Mouse (Mus musculus) hindbrain, embryonic 15.5 days (tissue): ENCODE measurements around the gene Lman1l. TPM values are rescaled to one million over a fixed set of nuclear protein-coding genes. Genes with fewer than 3 reads are reported as not detected.
A peak's percentile ranks its signal among the peaks of the same experiment; 100 is the strongest.

Source experiments
- ATAC-seq: fragments of 200-750 bp; cut with Nextera tagmentation; 2 replicates; pipeline ENCODE4 v1.8.0; 2017; ENCODE audit warnings: low read depth, moderate number of reproducible peaks, moderate TSS enrichment; ENCODE audit not compliant: low FRiP score
- H3K27ac ChIP-seq: fragments of 300-500 bp; sonication (generic); replicated peaks from 2 replicates; pipeline ENCODE4 v1.5.1; 2015; ENCODE audit warnings: mild to moderate bottlenecking, inconsistent platforms
- H3K27me3 ChIP-seq: fragments of 300-500 bp; sonication (generic); 2 replicates; pipeline ENCODE4 v1.6.1; 2015; ENCODE audit warnings: control low read depth, inconsistent platforms
- H3K36me3 ChIP-seq: fragments of 300-500 bp; sonication (generic); 2 replicates; pipeline ENCODE4 v1.6.1; 2015; ENCODE audit warnings: control low read depth, inconsistent platforms
- H3K4me1 ChIP-seq: fragments of 300-500 bp; sonication (generic); replicated peaks from 2 replicates; pipeline ENCODE4 v1.6.1; 2015; ENCODE audit warnings: control low read depth, inconsistent platforms
- H3K4me2 ChIP-seq: fragments of 300-500 bp; sonication (generic); 2 replicates; pipeline ENCODE4 v1.6.1; 2015; ENCODE audit warnings: moderate library complexity, mild to moderate bottlenecking, inconsistent platforms
- H3K4me3 ChIP-seq: fragments of 300-500 bp; sonication (generic); 2 replicates; pipeline ENCODE4 v1.5.1; 2015; ENCODE audit warnings: mild to moderate bottlenecking, inconsistent platforms
- H3K9ac ChIP-seq: fragments of 300-500 bp; sonication (generic); 2 replicates; pipeline ENCODE4 v1.6.1; 2015; ENCODE audit warnings: inconsistent platforms
- H3K9me3 ChIP-seq: fragments of 300-500 bp; sonication (generic); 2 replicates; pipeline ENCODE4 v1.6.1; 2016; ENCODE audit warnings: control low read depth, inconsistent platforms
- WGBS: fragments of 180-500 bp; shearing (Covaris S2); methylation state at CpG from one replicate; pipeline ENCODE4 v1.1.7; 2015; 5-methylcytosine and 5-hydroxymethylcytosine counted together
- polyA plus RNA-seq: library from polyadenylated mRNA; unstranded; fragments of >200 nt; fragmentation: Nextera tagmentation; extraction: Ambion mirVana; gene quantifications from 2 replicates; pipeline ENCODE4 v1.2.1, GENCODE M21; 2015

Lman1l gene
- polyA plus RNA-seq, 1 experiment from 2014 or later: not detected

- 67% methylated on average over 3 of the region's 3 CpGs for WGBS
- no peak for ATAC-seq
Observed at GRCm38 (mm10) chr9:57609803-57610202, 10.8 kb downstream of the Lman1l start.

GRCm38 (mm10) chr9:57606139-57606851, 14.3 kb downstream of the Lman1l start, which contains the start of gene Cplx3:
TSS of gene Cplx3 (minus strand) at chr9:57606281.
- Histone ChIP-seq H3K4me2 (peak within 1 kb of the TSS; percentile 54), H3K4me3 (peak within 1 kb of the TSS; percentile 25), H3K9ac (0 out of 2 replicates have a peak within 1 kb of the TSS, but pooled peaks have one; percentile 11), H3K27ac (no peak within 1 kb of the TSS), H3K9me3 (no peaks in the 10 kb centered on the region), H3K36me3 (no peaks in the 10 kb centered on the region), H3K27me3 (peaks cover 20% of the 10 kb centered on the region), H3K4me1 (peaks cover 11% of the 10 kb centered on the region)
- ATAC-seq: peak; percentile 63; the same call in 1 of the 2 replicates
- 5% methylated on average over 24 of the region's 24 CpGs for WGBS

More at GRCm38 (mm10) chr9:57609803-57610202, 10.8 kb downstream of the Lman1l start:
- peaks cover 20% of the 10 kb centered on the region for H3K27me3 ChIP-seq
- peaks cover 11% of the 10 kb centered on the region for H3K4me1 ChIP-seq
- H3K9ac ChIP-seq: no peak overlapping the region
- no peak overlapping the region for H3K27ac ChIP-seq
- H3K4me3 ChIP-seq: no peak overlapping the region
- no peaks in the 10 kb centered on the region for H3K36me3 ChIP-seq
- H3K9me3 ChIP-seq: no peaks in the 10 kb centered on the region
- H3K4me2 ChIP-seq: no peak overlapping the region

- no peak overlapping the region for H3K4me3 ChIP-seq
- no peaks in the 10 kb centered on the region for H3K36me3 ChIP-seq
- H3K9ac ChIP-seq: no peak overlapping the region
- H3K4me1 ChIP-seq: peaks cover 18% of the 10 kb centered on the region
- H3K27me3 ChIP-seq: peaks cover 20% of the 10 kb centered on the region
- 24% methylated on average over 9 of the region's 9 CpGs for WGBS
- no peak for ATAC-seq
- no peak overlapping the region for H3K27ac ChIP-seq
- no peaks in the 10 kb centered on the region for H3K9me3 ChIP-seq
- H3K4me2 ChIP-seq: peak overlapping the region; percentile 54; the same call in 1 of the 2 replicates
Observed at GRCm38 (mm10) chr9:57605503-57605902, 15.1 kb downstream of the Lman1l start.

GRCm38 (mm10) chr9:57604875-57605274, 15.7 kb downstream of the Lman1l start:
- Histone ChIP-seq H3K4me2 (no peak overlapping the region), H3K4me1 (peaks cover 19% of the 10 kb centered on the region), H3K27ac (no peak overlapping the region), H3K9me3 (no peaks in the 10 kb centered on the region), H3K36me3 (no peaks in the 10 kb centered on the region), H3K9ac (no peak overlapping the region), H3K4me3 (no peak overlapping the region), H3K27me3 (peaks cover 20% of the 10 kb centered on the region)
- no peak for ATAC-seq
- 82% methylated on average over 4 of the region's 4 CpGs for WGBS

GRCm38 (mm10) chr9:57602098-57602497, 18.5 kb downstream of the Lman1l start:
- 73% methylated on average over 8 of the region's 8 CpGs for WGBS
- no peak overlapping the region for H3K4me3 ChIP-seq
- H3K9me3 ChIP-seq: no peaks in the 10 kb centered on the region
- H3K4me1 ChIP-seq: peaks cover 28% of the 10 kb centered on the region
- H3K36me3 ChIP-seq: no peaks in the 10 kb centered on the region
- no peak overlapping the region for H3K4me2 ChIP-seq
- no peak overlapping the region for H3K9ac ChIP-seq
- no peak for ATAC-seq
- H3K27me3 ChIP-seq: peaks cover 20% of the 10 kb centered on the region
- H3K27ac ChIP-seq: no peak overlapping the region

- Histone ChIP-seq H3K36me3 (no peaks in the 10 kb centered on the region), H3K4me2 (no peak overlapping the region), H3K27me3 (peaks cover 14% of the 10 kb centered on the region), H3K4me3 (no peak overlapping the region), H3K4me1 (peaks cover 25% of the 10 kb centered on the region), H3K27ac (no peak overlapping the region), H3K9me3 (no peaks in the 10 kb centered on the region), H3K9ac (no peak overlapping the region)
- WGBS: 62% methylated on average over 2 of the region's 2 CpGs
- ATAC-seq: no peak
Observed at GRCm38 (mm10) chr9:57601353-57601706, 19.2 kb downstream of the Lman1l start.

GRCm38 (mm10) chr9:57600620-57601352, 19.8 kb downstream of the Lman1l start:
- Histone ChIP-seq H3K9ac (no peak overlapping the region), H3K9me3 (no peaks in the 10 kb centered on the region), H3K27me3 (peaks cover 8% of the 10 kb centered on the region), H3K27ac (no peak overlapping the region), H3K4me3 (no peak overlapping the region), H3K4me2 (no peak overlapping the region), H3K36me3 (no peaks in the 10 kb centered on the region), H3K4me1 (peaks cover 20% of the 10 kb centered on the region)
- no peak for ATAC-seq
- WGBS: 11% methylated on average over 3 of the region's 3 CpGs

GRCm38 (mm10) chr9:57598851-57599563, 21.6 kb downstream of the Lman1l start:
- ATAC-seq: no peak
- WGBS: 46% methylated on average over 8 of the region's 8 CpGs
- no peaks in the 10 kb centered on the region for H3K9me3 ChIP-seq
- H3K4me3 ChIP-seq: no peak overlapping the region
- no peaks in the 10 kb centered on the region for H3K27me3 ChIP-seq
- H3K4me1 ChIP-seq: peaks cover 18% of the 10 kb centered on the region; the same call in 1 of the 2 replicates
- no peak overlapping the region for H3K9ac ChIP-seq
- H3K36me3 ChIP-seq: peaks cover 5% of the 10 kb centered on the region
- H3K27ac ChIP-seq: no peak overlapping the region
- H3K4me2 ChIP-seq: no peak overlapping the region

GRCm38 (mm10) chr9:57597929-57598382, 22.6 kb downstream of the Lman1l start:
- 14% methylated on average over 4 of the region's 4 CpGs for WGBS
- no peak for ATAC-seq

GRCm38 (mm10) chr9:57597265-57597664, 23.3 kb downstream of the Lman1l start:
- WGBS: 88% methylated on average over 8 of the region's 8 CpGs
- Histone ChIP-seq H3K36me3 (peaks cover 21% of the 10 kb centered on the region), H3K4me2 (no peak overlapping the region), H3K27ac (no peak overlapping the region), H3K4me3 (no peak overlapping the region), H3K4me1 (peaks cover 18% of the 10 kb centered on the region; the same call in 1 of the 2 replicates), H3K9ac (no peak overlapping the region), H3K27me3 (no peaks in the 10 kb centered on the region), H3K9me3 (no peaks in the 10 kb centered on the region)
- ATAC-seq: no peak

More at GRCm38 (mm10) chr9:57597929-57598382, 22.6 kb downstream of the Lman1l start:
- Histone ChIP-seq H3K9me3 (no peaks in the 10 kb centered on the region), H3K36me3 (peaks cover 15% of the 10 kb centered on the region), H3K9ac (no peak overlapping the region), H3K4me1 (peaks cover 18% of the 10 kb centered on the region; the same call in 1 of the 2 replicates), H3K27me3 (no peaks in the 10 kb centered on the region), H3K4me3 (no peak overlapping the region), H3K4me2 (no peak overlapping the region), H3K27ac (no peak overlapping the region)

GRCm38 (mm10) chr9:57594174-57594509, 26.4 kb downstream of the Lman1l start:
- 67% methylated on average over 9 of the region's 9 CpGs for WGBS
- H3K4me1 ChIP-seq: peaks cover 16% of the 10 kb centered on the region
- H3K4me2 ChIP-seq: no peak overlapping the region
- no peaks in the 10 kb centered on the region for H3K9me3 ChIP-seq
- no peaks in the 10 kb centered on the region for H3K27me3 ChIP-seq
- H3K4me3 ChIP-seq: no peak overlapping the region
- ATAC-seq: no peak
- H3K36me3 ChIP-seq: peaks cover 21% of the 10 kb centered on the region
- no peak overlapping the region for H3K9ac ChIP-seq
- H3K27ac ChIP-seq: no peak overlapping the region
